Mouse (Mus musculus) erythroblast, embryonic 14.5 days (primary cell): ENCODE data around the gene Lin28b.

Experiments used
- GATA1 ChIP-seq: IDR thresholded peaks from 2 replicates; pipeline ENCODE4 v1.6.1; 2012; ENCODE audit warnings: low read length, inconsistent platforms, mixed read lengths
- TAL1 ChIP-seq: IDR thresholded peaks from 3 replicates; pipeline ENCODE4 v1.6.1; 2012; ENCODE audit warnings: low read length, inconsistent platforms, mixed read lengths

DNA sequence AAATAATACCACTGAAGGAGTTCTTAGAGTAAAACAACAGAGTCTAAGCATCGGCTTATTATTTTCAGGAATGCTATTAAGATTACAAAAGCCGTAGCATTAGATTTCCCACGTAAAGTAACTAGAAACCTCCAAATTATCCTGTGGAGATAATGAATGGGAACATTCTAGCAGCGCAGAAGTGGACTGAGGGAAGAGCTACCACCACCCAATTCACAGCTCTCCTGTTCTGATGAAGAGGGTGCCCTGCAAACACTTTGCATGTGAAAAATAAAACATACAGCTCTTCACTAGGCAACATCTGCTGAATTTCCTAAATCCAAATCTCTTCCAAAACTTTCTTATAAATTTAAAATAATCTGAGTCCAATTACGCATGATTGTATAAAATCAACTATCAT, 74.1 kb downstream of the Lin28b start:
- TF ChIP-seq GATA1 (no peak), TAL1 (no peak)
